ENCODE assay signal across 27 mouse cellular contexts in genomic region chr4:105273486-105273885, GRCm38 (mm10).
"Had no signal": no experiment of that assay in that cellular context is flagged by ENCODE, and none has a peak within 500 bp of the region (broad histone marks: within the 10 kb centered on the region; RNA-seq: fewer than 3 reads in every experiment).

No protein-coding gene starts in this region.

- H3K9me3 ChIP-seq: embryonic facial prominence, embryonic 10.5 days; embryonic facial prominence, embryonic 12.5 days; embryonic facial prominence, embryonic 13.5 days; embryonic facial prominence, embryonic 15.5 days; forebrain, embryonic 10.5 days; forebrain, embryonic 12.5 days; forebrain, embryonic 13.5 days; forebrain, embryonic 15.5 days had no signal

- H3K9ac ChIP-seq: embryonic facial prominence, embryonic 12.5 days; embryonic facial prominence, embryonic 13.5 days; embryonic facial prominence, embryonic 15.5 days; forebrain, embryonic 12.5 days; forebrain, embryonic 13.5 days; forebrain, embryonic 15.5 days; forebrain, postnatal 0 days had no signal

- H3K36me3 ChIP-seq: embryonic facial prominence, embryonic 10.5 days; embryonic facial prominence, embryonic 12.5 days; embryonic facial prominence, embryonic 13.5 days; embryonic facial prominence, embryonic 15.5 days; forebrain, embryonic 10.5 days; forebrain, embryonic 12.5 days; forebrain, embryonic 15.5 days had no signal

- H3K4me1 ChIP-seq: embryonic facial prominence, embryonic 15.5 days had no signal

- DNase-seq: cerebellum, adult 2 months; cerebellum, adult 8-10 months; cerebellum, adult 9-10 months; cerebellum, adult 9-11 months; cerebellum, postnatal 10 days; cerebellum, postnatal 14 days; cerebellum, postnatal 25 days; cerebellum, postnatal 36 days; embryo, embryonic 11 days; forebrain, postnatal 0 days; gastrocnemius, adult 2 months; gastrocnemius, postnatal 10 days; gastrocnemius, postnatal 14 days; gastrocnemius, postnatal 25 days; gastrocnemius, postnatal 36 days; heart, adult 2 months had no signal

- H3K4me3 ChIP-seq: embryonic facial prominence, embryonic 10.5 days; embryonic facial prominence, embryonic 12.5 days; embryonic facial prominence, embryonic 13.5 days; embryonic facial prominence, embryonic 15.5 days; erythroblast, embryonic 14.5 days; forebrain, embryonic 10.5 days; forebrain, embryonic 12.5 days; forebrain, embryonic 13.5 days; forebrain, embryonic 15.5 days; gastrocnemius, adult 2 months; heart, adult 2 months had no signal

- H3K27ac ChIP-seq: embryonic facial prominence, embryonic 10.5 days; embryonic facial prominence, embryonic 12.5 days; embryonic facial prominence, embryonic 13.5 days; embryonic facial prominence, embryonic 15.5 days; forebrain, embryonic 10.5 days; forebrain, embryonic 12.5 days; forebrain, embryonic 13.5 days; forebrain, embryonic 15.5 days; gastrocnemius, adult 2 months; heart, adult 2 months had no signal

- H3K27me3 ChIP-seq: embryonic facial prominence, embryonic 12.5 days; embryonic facial prominence, embryonic 13.5 days; embryonic facial prominence, embryonic 15.5 days; forebrain, embryonic 13.5 days; forebrain, embryonic 15.5 days had no signal

- H3K4me2 ChIP-seq: embryonic facial prominence, embryonic 12.5 days; embryonic facial prominence, embryonic 13.5 days; embryonic facial prominence, embryonic 15.5 days; forebrain, embryonic 12.5 days; forebrain, embryonic 13.5 days; forebrain, embryonic 15.5 days had no signal

- ATAC-seq: forebrain, embryonic 13.5 days; forebrain, embryonic 14.5 days; forebrain, embryonic 15.5 days; forebrain, embryonic 16.5 days; forebrain, postnatal 0 days had no signal
